7 mouse cellular contexts compared by ENCODE assay signal in the genomic region with DNA sequence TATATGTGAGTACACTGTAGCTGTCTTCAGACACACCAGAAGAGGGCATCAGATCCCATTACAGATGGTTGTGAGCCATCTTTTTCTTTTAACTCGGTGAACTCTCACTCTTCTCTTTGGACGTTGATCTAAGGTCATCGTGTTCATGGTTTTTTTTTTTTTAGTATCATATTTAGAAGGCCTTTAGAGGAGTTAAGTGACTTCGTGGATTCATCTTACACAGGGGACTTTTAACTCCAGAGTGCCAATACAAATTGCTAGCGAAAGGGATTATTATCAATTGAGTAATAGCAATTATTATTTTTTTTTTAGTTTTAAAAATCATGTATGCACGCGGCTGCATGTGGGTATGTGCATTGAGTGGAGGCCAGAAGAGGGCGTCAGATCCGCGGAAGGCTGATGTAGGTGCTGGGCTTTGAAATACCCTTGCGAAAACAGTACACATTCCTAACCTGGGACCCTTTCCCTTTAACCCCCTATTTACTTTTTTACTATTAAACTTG. TPM values are rescaled to one million over a fixed set of nuclear protein-coding genes. Genes with fewer than 3 reads are reported as not detected.
DNase-seq lines count a peak whose midpoint lies in the region.

No protein-coding gene starts in this region.

- no peaks in the 10 kb centered on the region for H3K27me3 ChIP-seq in splenic B cell, adult 2 months (ENCODE audit: control insufficient read depth, insufficient read depth, low read length, poor library complexity, severe bottlenecking)

- peak; percentile 21 for DNase-seq in right cerebral cortex, adult 18-20 months
- no peak for DNase-seq in right cerebral cortex, postnatal 25 days
- peak; percentile 62 for DNase-seq in c-Kit-positive CD71-positive TER-119-positive erythroid progenitor cells, embryonic 14.5 days (ENCODE audit: low spot score)
- peak; percentile 28 for DNase-seq in gastrocnemius, postnatal 10 days
- DNase-seq in kidney, postnatal 10 days, result peak; percentile 67
- peak; percentile 47 for DNase-seq in lung, postnatal 36 days
- DNase-seq in splenic B cell, adult 2 months (ENCODE audit: low read depth, low spot score), result peak; percentile 72

- H3K36me3 ChIP-seq in splenic B cell, adult 2 months (ENCODE audit: control insufficient read depth, insufficient read depth, low read length, poor library complexity, severe bottlenecking), result no peaks in the 10 kb centered on the region; the same call in 1 of the 2 replicates

RNA-seq across cellular contexts. Expression of gene Xrcc5, which starts 0.5 kb away (rescaled TPM):
- total RNA-seq in gastrocnemius, postnatal 10 days (2021), result 10 to 100 TPM; 23.9 to 24.9 TPM

RNA-seq across cellular contexts. Expression of gene Tmem169, which starts 22.6 kb away (rescaled TPM):
- under 1 TPM; 0.26 to 0.32 TPM for total RNA-seq in gastrocnemius, postnatal 10 days (2021)

RNA-seq across cellular contexts. Expression of gene Pecr, which starts 22.6 kb away (rescaled TPM):
- total RNA-seq in gastrocnemius, postnatal 10 days (2021), result 10 to 100 TPM; 18.8 to 20.1 TPM
